Mouse (Mus musculus) heart, postnatal 0 days (tissue): Measurements from ENCODE around the gene Olfr586. TPM values are rescaled to one million over a fixed set of nuclear protein-coding genes. Genes with fewer than 3 reads are reported as not detected.

Experiments used
- ATAC-seq: fragments of 200-750 bp; cut with Nextera tagmentation; 2 replicates; pipeline ENCODE4 v1.8.0; 2017; ENCODE audit warnings: low read depth, moderate number of reproducible peaks, moderate library complexity; ENCODE audit not compliant: insufficient read depth
- DNase-seq: peaks from one replicate; pipeline ENCODE4 v3.0.0-alpha.2; 2016; ENCODE audit warnings: low spot score
- H3K27ac ChIP-seq: fragments of 300-500 bp; sonication (generic); 2 replicates; pipeline ENCODE4 v1.5.1; 2014; ENCODE audit warnings: low read depth, mild to moderate bottlenecking
- H3K27me3 ChIP-seq: fragments of 300-500 bp; sonication (generic); 2 replicates; pipeline ENCODE4 v1.6.1; 2014; ENCODE audit warnings: low read length, mixed read lengths; ENCODE audit not compliant: control insufficient read depth, insufficient read depth
- H3K36me3 ChIP-seq: fragments of 300-500 bp; sonication (generic); replicated peaks from 2 replicates; pipeline ENCODE4 v1.6.1; 2014; ENCODE audit warnings: low read length, mixed read lengths; ENCODE audit not compliant: control insufficient read depth, insufficient read depth
- H3K4me1 ChIP-seq: fragments of 300-500 bp; sonication (generic); 2 replicates; pipeline ENCODE4 v1.6.1; 2014; ENCODE audit warnings: antibody characterized with exemption; ENCODE audit not compliant: control insufficient read depth, insufficient read depth
- H3K4me2 ChIP-seq: fragments of 300-500 bp; sonication (generic); 2 replicates; pipeline ENCODE4 v1.6.1; 2014; ENCODE audit warnings: low read depth, mild to moderate bottlenecking, low read length, moderate library complexity
- H3K4me3 ChIP-seq: fragments of 300-500 bp; sonication (generic); 2 replicates; pipeline ENCODE4 v1.5.1; 2014; ENCODE audit warnings: low read depth, low read length
- H3K9ac ChIP-seq: fragments of 300-500 bp; sonication (generic); replicated peaks from 2 replicates; pipeline ENCODE4 v1.6.1; 2014; ENCODE audit warnings: low read depth, low read length, mixed read lengths
- H3K9me3 ChIP-seq: fragments of 300-500 bp; sonication (generic); replicated peaks from 2 replicates; pipeline ENCODE4 v1.6.1; 2016; ENCODE audit warnings: low read length; ENCODE audit not compliant: control insufficient read depth
- CTCF ChIP-seq: IDR thresholded peaks from 2 replicates; pipeline ENCODE4 v1.5.1; 2016; ENCODE audit warnings: antibody characterized with exemption, control low read depth, low read depth
- EP300 ChIP-seq: IDR thresholded peaks from 2 replicates; pipeline ENCODE4 v1.6.1; 2016; ENCODE audit warnings: antibody characterized with exemption, low read depth
- WGBS: fragments of 180-500 bp; shearing (Covaris S2); extraction: QIAGEN DNeasy Blood & Tissue Kit; methylation state at CpG from one replicate; pipeline ENCODE4 v1.1.7; 2014; 5-methylcytosine and 5-hydroxymethylcytosine counted together
- polyA plus RNA-seq: library from polyadenylated mRNA; unstranded; fragments of >200 nt; fragmentation: Nextera tagmentation; extraction: Ambion mirVana; gene quantifications from 2 replicates; pipeline ENCODE4 v1.2.1, GENCODE M21; 2015
- total RNA-seq: library from RNA; depleted of rRNA; stranded (reverse); fragments of >200 nt; gene quantifications from 2 replicates; pipeline ENCODE4 v1.2.3, GENCODE M21; 2014; ENCODE audit warnings: low replicate concordance; rRNA removed

Gene Olfr586
- total and polyA plus RNA-seq, 2 experiments from 2014 or later: not detected

DNA sequence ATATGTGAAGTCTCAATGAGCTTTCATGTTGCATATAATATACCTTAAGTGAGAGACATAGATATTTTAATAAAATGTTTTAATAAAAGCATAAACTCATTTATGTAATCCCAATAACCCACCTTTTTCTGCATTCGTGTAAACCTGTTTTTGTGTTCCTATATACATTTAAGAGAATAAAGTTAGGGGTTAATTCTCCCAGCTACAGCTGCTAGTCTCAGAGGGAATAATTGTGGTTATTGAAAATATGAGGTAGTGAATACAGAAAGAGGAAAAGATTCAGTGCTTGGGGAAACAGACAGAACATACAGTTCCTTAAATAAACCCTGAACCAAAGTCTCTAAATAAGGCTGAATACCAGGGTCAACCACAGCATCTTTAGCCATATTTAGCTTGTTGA lies 43.9 kb downstream of the Olfr586 start, which contains the start of gene Olfr584:
Gene Olfr584 (plus strand): TSS at position 301 of the 400 bp plus-strand sequence.
- Histone ChIP-seq H3K4me2 (no peak within 1 kb of the TSS), H3K36me3 (no peaks in the 10 kb centered on the region), H3K4me1 (no peaks in the 10 kb centered on the region), H3K9me3 (no peaks in the 10 kb centered on the region), H3K27ac (no peak within 1 kb of the TSS), H3K4me3 (no peak within 1 kb of the TSS), H3K27me3 (no peaks in the 10 kb centered on the region), H3K9ac (no peak within 1 kb of the TSS)
- TF ChIP-seq CTCF (no peak), EP300 (no peak)
- no peak for ATAC-seq
- WGBS: 82% methylated on average over 1 of the region's 1 CpGs
- no peak for DNase-seq

Other genes starting within 250 kb of the Olfr586 start
- not detected in 2 replicates for gene Olfr568, start 248.5 kb downstream of the Olfr586 start, total RNA-seq
- not detected in 2 replicates for gene Olfr568, start 248.5 kb downstream of the Olfr586 start, polyA plus RNA-seq
- not detected in 2 replicates for gene Olfr569, start 234.8 kb downstream of the Olfr586 start, total RNA-seq
- gene Olfr569, start 234.8 kb downstream of the Olfr586 start, polyA plus RNA-seq: not detected in 2 replicates
- not detected in 2 replicates for gene Olfr570, start 231.1 kb downstream of the Olfr586 start, total RNA-seq
- gene Olfr570, start 231.1 kb downstream of the Olfr586 start, polyA plus RNA-seq: not detected in 2 replicates
- gene Olfr571, start 208.1 kb downstream of the Olfr586 start, total RNA-seq: not detected in 2 replicates
- gene Olfr571, start 208.1 kb downstream of the Olfr586 start, polyA plus RNA-seq: not detected in 2 replicates
- not detected in 2 replicates for gene Olfr572, start 201.2 kb downstream of the Olfr586 start, total RNA-seq
- gene Olfr572, start 201.2 kb downstream of the Olfr586 start, polyA plus RNA-seq: not detected in 2 replicates
- gene Olfr573-ps1, start 183.1 kb downstream of the Olfr586 start, total RNA-seq: not detected in 2 replicates
- not detected in 2 replicates for gene Olfr573-ps1, start 183.1 kb downstream of the Olfr586 start, polyA plus RNA-seq
- not detected in 2 replicates for gene Olfr574, start 177.2 kb downstream of the Olfr586 start, total RNA-seq
- not detected in 2 replicates for gene Olfr574, start 177.2 kb downstream of the Olfr586 start, polyA plus RNA-seq
- not detected in 2 replicates for gene Olfr575, start 166.9 kb downstream of the Olfr586 start, total RNA-seq
- gene Olfr575, start 166.9 kb downstream of the Olfr586 start, polyA plus RNA-seq: not detected in 2 replicates
- not detected in 2 replicates for gene Olfr576, start 163.0 kb downstream of the Olfr586 start, total RNA-seq
- not detected in 2 replicates for gene Olfr576, start 163.0 kb downstream of the Olfr586 start, polyA plus RNA-seq
- not detected in 2 replicates for gene Olfr577, start 149.7 kb downstream of the Olfr586 start, total RNA-seq
- gene Olfr577, start 149.7 kb downstream of the Olfr586 start, polyA plus RNA-seq: not detected in 2 replicates
- gene Olfr578, start 136.3 kb downstream of the Olfr586 start, total RNA-seq: not detected in 2 replicates
- not detected in 2 replicates for gene Olfr578, start 136.3 kb downstream of the Olfr586 start, polyA plus RNA-seq
- gene Olfr582, start 87.6 kb downstream of the Olfr586 start, total RNA-seq: not detected in 2 replicates
- gene Olfr582, start 87.6 kb downstream of the Olfr586 start, polyA plus RNA-seq: not detected in 2 replicates
- gene Olfr583, start 74.3 kb downstream of the Olfr586 start, total RNA-seq: not detected in 2 replicates
- gene Olfr583, start 74.3 kb downstream of the Olfr586 start, polyA plus RNA-seq: not detected in 2 replicates
- not detected in 2 replicates for gene Olfr584, start 43.8 kb downstream of the Olfr586 start, total RNA-seq
- gene Olfr584, start 43.8 kb downstream of the Olfr586 start, polyA plus RNA-seq: not detected in 2 replicates
- gene Olfr585, start 27.9 kb downstream of the Olfr586 start, total RNA-seq: not detected in 2 replicates
- gene Olfr585, start 27.9 kb downstream of the Olfr586 start, polyA plus RNA-seq: not detected in 2 replicates
- gene Olfr588-ps1, start 15.2 kb upstream of the Olfr586 start, total RNA-seq: not detected in 2 replicates
- gene Olfr588-ps1, start 15.2 kb upstream of the Olfr586 start, polyA plus RNA-seq: not detected in 2 replicates
- not detected in 2 replicates for gene Olfr589, start 30.7 kb upstream of the Olfr586 start, total RNA-seq
- not detected in 2 replicates for gene Olfr589, start 30.7 kb upstream of the Olfr586 start, polyA plus RNA-seq
- not detected in 2 replicates for gene Olfr591, start 52.7 kb upstream of the Olfr586 start, total RNA-seq
- gene Olfr591, start 52.7 kb upstream of the Olfr586 start, polyA plus RNA-seq: not detected in 2 replicates
- gene Olfr592, start 59.2 kb upstream of the Olfr586 start, total RNA-seq: not detected in 2 replicates
- not detected in 2 replicates for gene Olfr592, start 59.2 kb upstream of the Olfr586 start, polyA plus RNA-seq
- not detected in 2 replicates for gene Olfr593, start 86.2 kb upstream of the Olfr586 start, total RNA-seq
- gene Olfr593, start 86.2 kb upstream of the Olfr586 start, polyA plus RNA-seq: not detected in 2 replicates
- not detected in 2 replicates for gene Olfr594, start 91.4 kb upstream of the Olfr586 start, total RNA-seq
- gene Olfr594, start 91.4 kb upstream of the Olfr586 start, polyA plus RNA-seq: not detected in 2 replicates
- not detected in 2 replicates for gene Usp17ld, start 126.9 kb upstream of the Olfr586 start, total RNA-seq
- gene Usp17ld, start 126.9 kb upstream of the Olfr586 start, polyA plus RNA-seq: not detected in 2 replicates
- gene Olfr596, start 180.0 kb upstream of the Olfr586 start, total RNA-seq: not detected in 2 replicates
- not detected in 2 replicates for gene Olfr596, start 180.0 kb upstream of the Olfr586 start, polyA plus RNA-seq
- gene Olfr597, start 190.7 kb upstream of the Olfr586 start, total RNA-seq: not detected in 2 replicates
- not detected in 2 replicates for gene Olfr597, start 190.7 kb upstream of the Olfr586 start, polyA plus RNA-seq
- not detected in 2 replicates for gene Olfr598, start 197.9 kb upstream of the Olfr586 start, total RNA-seq
- not detected in 2 replicates for gene Olfr598, start 197.9 kb upstream of the Olfr586 start, polyA plus RNA-seq
- gene Olfr599, start 210.3 kb upstream of the Olfr586 start, total RNA-seq: not detected in 2 replicates
- not detected in 2 replicates for gene Olfr599, start 210.3 kb upstream of the Olfr586 start, polyA plus RNA-seq
- gene Olfr600, start 224.0 kb upstream of the Olfr586 start, total RNA-seq: not detected in 2 replicates
- not detected in 2 replicates for gene Olfr600, start 224.0 kb upstream of the Olfr586 start, polyA plus RNA-seq
- not detected in 2 replicates for gene Olfr601, start 237.0 kb upstream of the Olfr586 start, total RNA-seq
- not detected in 2 replicates for gene Olfr601, start 237.0 kb upstream of the Olfr586 start, polyA plus RNA-seq